Mouse (Mus musculus) thymus, adult 2 months (tissue): ENCODE measurements around the gene Selenbp1.

Experiments
- CTCF ChIP-seq: fragments of 200-500 bp; IDR thresholded peaks from 2 replicates; pipeline ENCODE4 v1.5.1; 2012; ENCODE audit warnings: mild to moderate bottlenecking, control low read depth, low read length, moderate library complexity, borderline replicate concordance; ENCODE audit not compliant: control insufficient read depth, poor library complexity, insufficient read depth; ENCODE audit errors: extremely low read depth
- POLR2A ChIP-seq: fragments of 200-500 bp; IDR thresholded peaks from 2 replicates; pipeline ENCODE4 v1.6.1; 2012; ENCODE audit warnings: mild to moderate bottlenecking, low read length, control low read depth, moderate library complexity; ENCODE audit not compliant: control insufficient read depth, poor library complexity, insufficient read depth; ENCODE audit errors: extremely low read depth

DNA sequence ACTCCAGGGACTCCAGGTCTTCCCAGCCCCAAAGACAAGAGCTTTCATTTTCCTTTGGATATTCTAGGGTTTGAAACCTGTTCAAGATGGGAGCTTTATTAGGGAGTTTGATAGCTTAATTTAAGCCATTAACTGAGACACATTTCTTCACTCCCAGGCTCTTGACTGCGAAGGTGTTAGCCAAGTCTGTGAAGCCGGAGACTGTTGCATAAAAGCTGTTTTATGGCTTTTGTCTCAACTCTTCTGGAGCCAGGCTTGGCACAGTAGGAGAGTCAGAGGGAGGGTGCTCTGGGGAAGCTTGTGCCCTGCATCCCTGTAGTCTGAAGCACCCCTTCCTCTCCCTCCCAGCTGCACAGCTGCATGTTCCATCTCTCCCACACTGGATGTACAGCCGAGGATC is 10.5 kb upstream of the Selenbp1 start:
- TF ChIP-seq POLR2A = no peak
- TF ChIP-seq CTCF = no peak
